Mouse (Mus musculus): ENCODE data around the gene Gm49630. TPM values are rescaled to one million over a fixed set of nuclear protein-coding genes. Genes with fewer than 3 reads are reported as not detected.
"Not testable (repeated sequence)": the region's sequence is repeated elsewhere in the genome, so short reads cannot be mapped to it uniquely, and the experiment has no call there.

Gene Gm49630
- polyA plus RNA-seq, 1 experiment from 2014 or later, result not detected

DNA sequence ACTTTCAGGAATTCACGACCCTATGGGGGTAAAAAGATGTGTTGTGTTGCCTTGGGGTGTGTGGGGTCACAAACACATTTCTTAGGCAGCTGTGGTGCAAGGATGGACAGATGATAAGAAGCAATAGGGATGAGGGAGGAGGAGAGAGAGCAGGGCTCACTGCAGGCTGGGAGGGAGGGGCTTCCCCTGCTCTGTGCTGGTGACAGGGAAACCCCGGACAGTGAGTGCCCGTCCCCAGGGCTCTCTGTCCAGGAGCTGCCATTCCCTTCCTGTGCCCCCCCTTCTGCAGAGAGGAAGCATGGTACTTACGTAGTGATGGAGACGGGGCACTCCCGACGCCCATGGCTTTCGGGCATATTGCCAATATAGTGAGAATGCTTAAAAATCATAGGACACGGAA is 34.4 kb downstream of the Gm49630 start:
- H3K4me2 ChIP-seq; H3K9ac ChIP-seq (ENCODE audit: low read length); H3K27me3 ChIP-seq (ENCODE audit: control insufficient read depth, insufficient read depth, low read length); H3K9me3 ChIP-seq (ENCODE audit: control insufficient read depth, low read length); ATAC-seq (ENCODE audit: low FRiP score); H3K4me1 ChIP-seq (ENCODE audit: control insufficient read depth, insufficient read depth, low read length); H3K36me3 ChIP-seq (ENCODE audit: control insufficient read depth, insufficient read depth, low read length); H3K27ac ChIP-seq (ENCODE audit: low read depth, low read length); H3K4me3 ChIP-seq (ENCODE audit: low read depth, low read length); DNase-seq (ENCODE audit: low spot score, missing footprints): not testable (repeated sequence)
- 84% methylated on average over 8 of the region's 9 CpGs for WGBS

DNA sequence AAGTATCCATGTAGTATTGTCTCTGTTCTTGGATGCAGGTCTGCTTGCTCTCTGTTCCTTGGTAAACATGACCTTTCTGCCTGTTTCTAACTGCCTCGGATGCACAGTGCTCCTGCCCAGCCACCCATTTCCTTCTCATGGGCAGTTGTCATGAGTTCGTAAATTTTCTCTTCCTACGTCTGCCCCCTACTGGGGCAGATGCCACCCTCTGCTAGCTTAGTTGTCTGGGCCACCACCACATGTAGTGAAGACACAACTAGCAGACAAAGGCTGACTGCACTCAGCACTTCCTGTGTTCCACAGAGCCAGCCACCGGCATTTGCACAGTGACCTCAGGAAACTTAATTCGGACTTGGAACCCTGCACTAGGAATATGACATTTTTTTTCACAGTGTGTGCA is 39.0 kb downstream of the Gm49630 start:
- not testable (repeated sequence) for H3K27me3 ChIP-seq (ENCODE audit: control insufficient read depth, insufficient read depth, low read length)
- 71% methylated on average over 2 of the region's 5 CpGs for WGBS

GRCm38 (mm10) chr17:7326415-7326814 is 45.4 kb downstream of the Gm49630 start:
- not testable (repeated sequence) for ATAC-seq (ENCODE audit: low FRiP score); H3K27ac ChIP-seq (ENCODE audit: low read depth, low read length); H3K27me3 ChIP-seq (ENCODE audit: control insufficient read depth, insufficient read depth, low read length); H3K4me3 ChIP-seq (ENCODE audit: low read depth, low read length); H3K4me2 ChIP-seq; H3K9ac ChIP-seq (ENCODE audit: low read length); DNase-seq (ENCODE audit: low spot score, missing footprints); H3K36me3 ChIP-seq (ENCODE audit: control insufficient read depth, insufficient read depth, low read length); H3K9me3 ChIP-seq (ENCODE audit: control insufficient read depth, low read length); H3K4me1 ChIP-seq (ENCODE audit: control insufficient read depth, insufficient read depth, low read length)
- WGBS, result 85% methylated on average over 3 of the region's 8 CpGs

More for the DNA sequence above, 39.0 kb downstream of the Gm49630 start:
- not testable (repeated sequence) for H3K4me3 ChIP-seq (ENCODE audit: low read depth, low read length); ATAC-seq (ENCODE audit: low FRiP score); H3K9me3 ChIP-seq (ENCODE audit: control insufficient read depth, low read length); H3K4me2 ChIP-seq; H3K27ac ChIP-seq (ENCODE audit: low read depth, low read length); H3K36me3 ChIP-seq (ENCODE audit: control insufficient read depth, insufficient read depth, low read length); H3K4me1 ChIP-seq (ENCODE audit: control insufficient read depth, insufficient read depth, low read length); DNase-seq (ENCODE audit: low spot score, missing footprints); H3K9ac ChIP-seq (ENCODE audit: low read length)

DNA sequence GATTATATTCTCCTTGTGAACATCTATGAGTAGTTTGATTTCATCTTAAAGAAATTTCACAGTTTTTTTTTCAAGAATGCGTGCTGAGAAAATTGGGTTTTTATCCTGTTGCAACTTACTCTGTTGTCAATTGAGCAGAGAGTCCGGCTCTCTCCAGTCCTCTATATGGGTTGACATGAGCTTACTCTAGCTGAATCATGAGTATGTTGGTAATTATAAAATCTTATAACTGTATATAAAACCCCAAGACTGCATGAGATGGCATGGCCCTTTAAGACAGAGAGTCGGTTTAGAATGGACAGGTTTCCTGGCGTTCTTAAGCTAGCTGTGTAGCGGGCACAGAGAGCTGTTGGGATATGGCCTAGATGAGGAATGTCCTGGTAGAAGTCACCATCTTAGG is 47.4 kb downstream of the Gm49630 start, which contains the start of gene Tcp10a:
Tcp10a (plus strand) TSS at position 301 of the 400 bp plus-strand sequence.
- H3K4me2 ChIP-seq; H3K4me1 ChIP-seq (ENCODE audit: control insufficient read depth, insufficient read depth, low read length); H3K9me3 ChIP-seq (ENCODE audit: control insufficient read depth, low read length); H3K27ac ChIP-seq (ENCODE audit: low read depth, low read length); H3K27me3 ChIP-seq (ENCODE audit: control insufficient read depth, insufficient read depth, low read length); ATAC-seq (ENCODE audit: low FRiP score); H3K36me3 ChIP-seq (ENCODE audit: control insufficient read depth, insufficient read depth, low read length); H3K4me3 ChIP-seq (ENCODE audit: low read depth, low read length); DNase-seq (ENCODE audit: low spot score, missing footprints); H3K9ac ChIP-seq (ENCODE audit: low read length): not testable (repeated sequence)
- 89% methylated on average over 3 of the region's 5 CpGs for WGBS

- H3K9ac ChIP-seq (ENCODE audit: low read length); H3K27me3 ChIP-seq (ENCODE audit: control insufficient read depth, insufficient read depth, low read length); H3K4me2 ChIP-seq; ATAC-seq (ENCODE audit: low FRiP score); H3K27ac ChIP-seq (ENCODE audit: low read depth, low read length); H3K4me3 ChIP-seq (ENCODE audit: low read depth, low read length); H3K4me1 ChIP-seq (ENCODE audit: control insufficient read depth, insufficient read depth, low read length); H3K36me3 ChIP-seq (ENCODE audit: control insufficient read depth, insufficient read depth, low read length); H3K9me3 ChIP-seq (ENCODE audit: control insufficient read depth, low read length); DNase-seq (ENCODE audit: low spot score, missing footprints): not testable (repeated sequence)
- 90% methylated on average over 6 of the region's 6 CpGs for WGBS
Measured at GRCm38 (mm10) chr17:7319789-7320188, 52.0 kb downstream of the Gm49630 start.

DNA sequence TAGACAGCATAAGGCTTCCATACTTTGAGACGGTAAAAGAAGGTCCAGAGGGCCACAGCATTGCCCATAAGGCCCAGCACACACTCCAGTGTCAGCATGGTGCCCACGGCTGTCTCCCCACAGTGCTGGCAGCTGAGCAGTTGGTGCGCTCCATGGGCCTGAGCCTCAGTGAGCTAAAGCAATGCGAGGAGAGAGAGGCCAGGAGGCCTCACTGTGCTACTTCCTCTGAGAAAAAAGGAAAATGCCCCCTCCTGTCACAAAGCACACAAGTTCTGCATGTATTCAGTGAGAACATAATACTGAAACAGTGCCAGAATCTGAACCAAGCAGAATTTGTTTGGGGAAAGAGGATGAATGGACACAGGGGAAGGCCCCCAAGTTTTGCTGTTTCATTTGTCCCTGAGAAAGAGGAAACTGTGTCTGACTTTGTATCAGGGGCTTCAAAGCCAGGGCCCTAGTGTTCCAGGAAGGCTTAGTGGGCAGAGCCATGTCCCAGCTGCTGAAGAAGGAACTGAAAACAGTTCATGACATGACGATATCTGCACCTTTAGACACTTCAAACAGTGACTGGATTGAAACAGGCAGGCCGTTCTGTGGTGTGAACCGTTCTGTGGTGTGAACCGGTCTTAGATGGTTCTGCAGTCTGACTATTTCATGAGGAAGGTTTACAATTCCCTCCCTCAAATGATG is 55.9 kb downstream of the Gm49630 start:
- not testable (repeated sequence) for H3K27ac ChIP-seq (ENCODE audit: low read depth, low read length); H3K4me3 ChIP-seq (ENCODE audit: low read depth, low read length); H3K9ac ChIP-seq (ENCODE audit: low read length); ATAC-seq (ENCODE audit: low FRiP score); H3K36me3 ChIP-seq (ENCODE audit: control insufficient read depth, insufficient read depth, low read length); H3K4me1 ChIP-seq (ENCODE audit: control insufficient read depth, insufficient read depth, low read length); H3K9me3 ChIP-seq (ENCODE audit: control insufficient read depth, low read length); H3K4me2 ChIP-seq; DNase-seq (ENCODE audit: low spot score, missing footprints); H3K27me3 ChIP-seq (ENCODE audit: control insufficient read depth, insufficient read depth, low read length)
- WGBS, result 80% methylated on average over 6 of the region's 8 CpGs

GRCm38 (mm10) chr17:7306278-7307196 is 65.2 kb downstream of the Gm49630 start:
- not testable (repeated sequence) for H3K4me2 ChIP-seq; H3K27me3 ChIP-seq (ENCODE audit: control insufficient read depth, insufficient read depth, low read length); H3K27ac ChIP-seq (ENCODE audit: low read depth, low read length); H3K4me3 ChIP-seq (ENCODE audit: low read depth, low read length); DNase-seq (ENCODE audit: low spot score, missing footprints); H3K9me3 ChIP-seq (ENCODE audit: control insufficient read depth, low read length); H3K9ac ChIP-seq (ENCODE audit: low read length); H3K36me3 ChIP-seq (ENCODE audit: control insufficient read depth, insufficient read depth, low read length); H3K4me1 ChIP-seq (ENCODE audit: control insufficient read depth, insufficient read depth, low read length)
- ATAC-seq (ENCODE audit: low FRiP score), result peak; percentile 72
- 64% methylated on average over 8 of the region's 8 CpGs for WGBS

Data from midbrain, embryonic 11.5 days (tissue).